Mouse (Mus musculus): ENCODE results near the gene Gltp.

Gene Gltp

DNA sequence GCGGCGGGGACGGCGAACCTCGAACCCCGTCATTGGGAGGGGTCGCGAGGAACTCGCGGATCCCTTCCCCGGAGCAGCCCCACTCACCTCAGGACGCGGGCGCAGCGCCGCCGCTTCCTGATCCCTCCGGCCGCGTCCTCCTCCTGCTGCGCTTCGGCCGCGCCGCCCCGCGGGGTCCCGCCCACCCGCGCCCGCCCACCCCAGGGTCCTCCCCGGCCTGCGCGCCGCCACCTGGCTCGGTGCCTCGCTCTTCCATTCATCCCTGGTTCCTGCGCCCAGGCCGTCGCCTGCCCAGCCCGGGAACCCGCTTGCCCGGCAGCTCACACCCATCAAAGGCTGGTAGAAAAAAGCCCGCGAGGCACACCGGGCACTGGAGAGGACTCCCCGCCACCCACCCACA lies 32.5 kb downstream of the Gltp start, which contains the start of gene Trpv4:
Gene Trpv4, minus strand, starts transcription at position 167 of the 400 bp plus-strand sequence.
- DNase-seq (ENCODE audit: low spot score), result no peak

DNA sequence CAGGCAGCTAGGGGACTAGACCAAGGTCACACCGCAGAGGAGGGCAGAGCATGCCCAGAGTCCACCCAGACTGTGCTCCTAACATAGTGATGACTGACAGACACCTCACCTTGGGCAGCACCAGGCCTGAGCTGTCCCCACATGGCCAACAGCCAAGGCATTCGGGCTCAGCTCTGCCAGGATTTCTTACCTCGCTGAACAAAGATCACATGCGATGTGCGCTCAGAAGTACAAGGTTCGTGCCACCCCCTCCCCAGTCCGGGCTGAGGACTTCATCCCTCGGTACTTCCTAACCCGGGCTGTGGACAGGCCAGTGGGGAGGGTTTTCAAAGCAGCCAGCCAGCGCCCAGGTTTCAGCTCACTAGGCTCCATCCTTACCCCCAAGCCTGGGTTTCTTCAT lies 33.4 kb downstream of the Gltp start:
- no peak for DNase-seq (ENCODE audit: low spot score)

DNA sequence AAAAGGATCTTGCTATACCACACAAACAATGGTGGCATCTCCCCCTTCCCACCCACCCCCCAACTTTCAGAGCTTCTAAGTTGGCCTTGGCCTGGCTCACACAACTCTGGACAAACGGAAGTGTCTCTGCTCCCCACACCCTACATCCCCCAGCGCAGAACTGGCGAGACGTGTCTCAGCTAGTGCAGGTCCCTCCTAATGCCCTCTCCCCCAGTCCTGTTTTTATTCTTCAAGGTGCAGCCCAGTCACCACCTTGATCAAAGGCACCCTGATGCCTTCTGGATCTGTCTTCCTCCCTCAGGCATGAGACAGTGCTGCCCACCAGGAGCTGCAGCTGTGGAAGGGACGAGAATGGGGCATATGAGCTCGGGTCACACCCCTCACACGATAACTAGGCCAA lies 34.5 kb downstream of the Gltp start:
- DNase-seq (ENCODE audit: low spot score), result no peak

DNA sequence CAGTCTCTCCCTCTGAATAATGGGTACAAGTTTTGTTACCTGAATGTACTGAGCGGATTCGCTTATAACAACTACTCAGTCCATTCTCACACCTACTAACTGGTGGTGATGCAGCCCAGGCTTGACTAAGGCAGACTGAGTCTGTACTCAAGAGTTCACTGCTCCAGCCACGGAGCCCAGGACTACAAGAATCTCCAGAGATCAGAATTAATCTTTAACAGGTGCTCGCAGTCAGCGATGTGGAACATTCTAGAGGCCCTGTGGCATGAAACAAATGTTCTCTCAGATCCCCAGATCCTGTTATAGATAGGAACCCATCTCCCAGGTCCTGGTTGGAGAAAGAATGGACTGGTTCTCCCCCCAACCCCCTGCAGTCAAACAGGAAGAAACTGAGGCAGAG lies 35.1 kb downstream of the Gltp start:
- no peak for DNase-seq (ENCODE audit: low spot score)

DNA sequence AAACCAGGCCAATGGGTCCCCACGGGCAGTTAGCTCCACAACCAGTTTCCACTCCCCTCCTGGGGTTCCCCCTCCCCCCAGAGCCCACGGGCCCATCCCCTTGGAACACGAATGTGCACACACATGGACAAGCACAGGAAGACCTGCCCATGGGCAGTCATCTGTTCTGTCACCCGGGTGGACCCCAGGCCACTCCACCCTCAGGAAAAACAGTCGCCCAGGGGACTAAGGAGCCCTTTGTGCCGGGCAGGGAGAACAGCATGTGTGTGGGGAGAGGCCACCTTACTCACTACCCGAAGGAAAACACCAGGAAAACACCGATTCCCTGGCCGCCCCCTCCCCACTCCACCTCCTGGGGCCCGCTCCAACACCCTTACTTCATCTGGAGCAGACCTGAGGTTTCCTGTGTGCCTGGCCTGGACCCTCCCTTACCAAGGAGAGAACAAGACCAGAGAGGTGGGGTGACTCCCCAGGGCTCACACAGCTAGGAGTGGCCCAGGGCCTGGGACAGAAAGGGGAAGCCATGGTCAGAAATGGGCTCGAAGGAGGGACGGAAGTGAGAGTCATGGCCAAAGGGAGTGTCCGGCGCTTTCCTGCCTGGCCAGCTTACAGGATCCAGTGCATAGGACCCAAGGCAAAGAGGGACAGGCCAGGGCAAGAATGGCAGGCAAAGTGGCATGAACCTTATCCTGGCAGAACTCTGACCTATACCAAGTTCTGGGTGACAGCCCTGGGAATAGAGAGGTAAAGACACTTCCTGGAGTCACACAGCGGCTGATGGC lies 36.9 kb downstream of the Gltp start:
- DNase-seq (ENCODE audit: low spot score), result no peak

DNA sequence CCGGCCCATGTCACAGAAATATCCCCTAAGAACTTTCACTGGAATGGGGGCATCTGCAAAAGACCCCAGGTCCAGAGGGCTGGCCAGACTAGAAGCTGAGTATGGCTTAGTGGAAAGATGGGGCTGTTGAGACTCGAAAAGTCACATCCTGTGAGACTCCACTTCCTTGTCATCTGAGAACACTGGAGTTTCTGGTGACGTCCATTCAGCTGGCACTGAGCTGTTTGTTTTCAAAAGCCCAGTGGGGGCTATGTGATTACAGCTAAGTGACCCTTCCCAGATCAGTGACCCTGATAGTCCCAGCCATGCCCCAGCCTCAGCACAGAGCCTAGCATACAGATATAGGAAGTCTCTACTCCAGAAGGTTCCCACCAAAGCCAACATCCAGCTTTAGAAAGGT lies 39.3 kb downstream of the Gltp start:
- DNase-seq (ENCODE audit: low spot score), result no peak

DNA sequence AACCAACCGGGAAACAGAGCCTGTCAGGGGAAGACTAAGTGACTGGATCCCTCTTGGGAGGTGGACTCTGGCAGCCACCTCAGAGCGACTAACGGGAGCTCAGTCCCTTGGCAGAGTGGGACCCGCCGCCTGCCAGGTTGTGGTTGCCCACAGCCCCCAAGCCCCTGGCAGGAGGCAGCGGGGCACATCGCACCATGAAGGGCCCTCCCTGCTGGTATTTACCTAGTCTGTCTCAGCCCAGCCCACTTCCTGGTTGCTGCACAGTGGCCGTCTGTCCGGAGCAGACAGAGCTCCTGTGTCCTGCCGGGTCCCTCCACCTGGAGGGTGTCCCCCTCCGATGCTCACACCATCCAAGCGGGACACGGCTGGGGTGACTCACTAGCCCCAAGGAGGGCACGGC lies 39.8 kb downstream of the Gltp start:
- no peak for DNase-seq (ENCODE audit: low spot score)

DNA sequence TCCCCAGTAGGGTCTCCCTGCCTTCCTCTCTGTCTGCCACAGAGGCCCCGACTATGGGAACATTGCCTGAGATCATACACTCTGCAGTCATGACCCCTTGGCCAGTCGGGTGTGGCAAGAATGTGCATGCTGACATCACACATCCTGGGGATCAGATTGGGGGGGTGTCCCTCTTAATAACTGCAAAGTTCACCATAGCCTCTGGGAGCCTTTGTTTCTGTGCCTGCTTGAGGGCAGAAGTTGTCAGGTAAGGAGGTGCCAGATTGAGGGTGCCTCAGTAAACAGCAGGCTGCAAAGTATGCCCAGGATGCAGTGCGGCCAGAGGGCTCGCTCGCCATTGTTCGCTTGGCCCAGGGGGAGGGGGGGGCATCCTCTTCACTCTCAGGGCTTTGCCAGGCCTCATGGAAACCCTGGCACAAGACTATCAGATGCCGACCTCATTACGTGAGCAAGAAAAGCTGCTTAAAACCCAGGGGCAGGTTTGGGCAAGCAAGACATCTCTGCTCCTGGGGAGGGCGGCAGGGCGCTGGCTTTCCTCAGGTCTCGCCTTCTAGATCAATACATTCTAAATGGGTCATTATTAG lies 42.0 kb downstream of the Gltp start:
- no peak for DNase-seq (ENCODE audit: low spot score)

DNA sequence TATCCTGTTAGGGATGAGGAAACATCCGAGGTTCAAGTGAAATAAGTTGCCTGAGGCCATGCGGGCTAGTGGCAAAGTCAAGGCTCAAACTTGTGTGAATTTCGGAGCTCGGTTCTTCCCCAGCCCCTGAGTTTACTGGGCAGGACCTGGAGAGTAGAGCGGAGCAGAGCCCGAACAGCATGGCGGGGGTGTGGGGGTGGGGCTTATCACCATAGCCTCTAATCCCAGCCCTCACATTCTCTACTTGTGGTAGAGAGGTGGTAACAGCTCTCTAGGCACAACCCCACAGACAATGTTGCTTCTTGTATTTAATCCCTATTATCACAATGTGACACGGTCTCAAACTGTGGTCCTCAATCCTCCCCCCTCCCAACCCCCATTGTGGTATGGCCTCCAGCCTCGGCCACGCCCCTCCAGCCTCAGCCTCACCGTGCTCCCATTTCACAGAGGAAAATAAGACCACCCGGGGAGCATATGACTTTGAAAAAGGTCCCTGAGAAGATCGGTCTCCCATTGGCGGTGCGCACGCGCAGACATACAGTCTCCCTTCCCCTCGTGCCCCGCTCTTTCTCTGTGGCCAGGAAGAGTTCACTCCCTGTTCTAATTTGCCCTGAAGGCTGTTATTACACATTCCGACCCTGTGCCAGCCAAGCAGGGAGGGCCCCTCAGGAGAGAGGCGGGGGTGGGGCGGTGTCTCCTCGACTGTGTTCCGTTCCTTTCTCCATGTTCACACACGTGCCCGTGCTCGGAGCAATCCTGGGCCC lies 43.4 kb downstream of the Gltp start:
- no peak for DNase-seq (ENCODE audit: low spot score)

DNA sequence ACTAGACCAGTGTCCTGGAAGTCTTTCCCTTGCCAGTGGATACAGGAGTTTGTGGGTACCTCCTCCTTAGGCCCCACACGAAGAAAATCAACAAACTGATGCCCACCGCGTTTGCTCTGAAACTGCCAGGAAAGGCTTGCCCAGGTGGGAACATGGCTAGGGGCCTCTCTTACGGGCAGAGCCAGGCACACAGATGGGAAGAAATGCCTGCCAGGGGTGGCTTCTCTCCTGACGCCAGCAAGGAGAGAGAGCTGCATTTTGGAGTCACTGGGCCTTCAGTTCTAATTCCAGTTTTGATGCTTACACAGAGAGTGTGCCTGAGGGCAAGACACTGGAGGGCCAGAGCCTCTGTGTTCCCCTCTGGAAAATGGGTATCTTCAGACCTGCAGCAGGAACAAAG lies 44.9 kb downstream of the Gltp start:
- no peak for DNase-seq (ENCODE audit: low spot score)

DNA sequence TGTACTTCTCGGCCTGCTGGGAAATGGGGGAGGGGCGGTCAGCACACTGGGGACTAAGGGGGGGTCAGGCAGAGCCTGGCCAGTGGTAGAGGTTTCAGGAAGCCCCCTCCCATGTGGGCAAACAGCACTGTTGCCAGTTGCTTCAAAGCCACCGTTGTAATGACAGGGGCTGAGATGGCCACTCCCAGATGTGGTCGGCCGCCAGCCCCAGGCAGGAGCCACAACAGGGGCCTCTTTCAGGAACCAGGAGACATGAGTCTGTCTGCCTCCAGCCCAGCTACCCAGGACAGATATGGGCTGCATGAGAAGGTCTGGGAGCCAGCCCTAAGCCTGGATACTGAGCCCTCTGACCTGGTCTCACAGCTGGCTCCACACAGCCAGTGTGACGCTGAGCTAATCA lies 45.9 kb downstream of the Gltp start:
- no peak for DNase-seq (ENCODE audit: low spot score)

DNA sequence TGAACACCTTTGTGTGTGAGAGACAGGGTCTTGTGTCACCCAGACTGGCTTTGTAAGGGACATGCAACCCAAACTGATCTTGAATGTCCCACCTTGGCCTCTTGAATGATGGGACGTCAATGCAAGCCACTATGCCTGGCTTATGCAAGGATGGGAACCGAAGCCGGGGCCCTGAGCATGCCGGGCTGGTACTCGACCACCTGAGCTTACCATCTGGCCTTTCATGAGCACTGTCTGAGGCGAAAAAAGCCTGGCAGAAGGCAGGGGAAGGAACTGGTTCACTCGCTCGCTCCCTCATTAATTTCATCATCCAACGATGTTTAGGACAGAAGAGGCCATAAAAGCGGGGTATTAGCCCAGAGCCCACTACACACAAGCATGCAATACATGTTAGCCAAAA lies 50.0 kb downstream of the Gltp start:
- no peak for DNase-seq (ENCODE audit: low spot score)

DNA sequence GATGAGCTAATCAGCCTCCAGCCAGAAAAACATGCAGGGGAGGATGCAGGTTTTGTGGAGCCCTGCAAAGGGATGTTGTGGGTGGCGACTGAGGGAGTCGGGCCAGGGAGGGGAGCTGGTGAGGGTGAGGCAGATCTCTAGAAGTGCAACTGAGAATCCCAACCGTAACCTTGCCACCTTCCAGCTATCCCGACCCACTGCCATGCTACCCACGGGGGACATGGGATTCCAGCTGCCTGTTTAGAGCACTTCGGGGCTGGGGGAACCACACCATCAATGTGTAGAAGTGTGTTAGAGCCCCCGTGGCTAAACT lies 51.2 kb downstream of the Gltp start:
- DNase-seq (ENCODE audit: low spot score), result no peak

DNA sequence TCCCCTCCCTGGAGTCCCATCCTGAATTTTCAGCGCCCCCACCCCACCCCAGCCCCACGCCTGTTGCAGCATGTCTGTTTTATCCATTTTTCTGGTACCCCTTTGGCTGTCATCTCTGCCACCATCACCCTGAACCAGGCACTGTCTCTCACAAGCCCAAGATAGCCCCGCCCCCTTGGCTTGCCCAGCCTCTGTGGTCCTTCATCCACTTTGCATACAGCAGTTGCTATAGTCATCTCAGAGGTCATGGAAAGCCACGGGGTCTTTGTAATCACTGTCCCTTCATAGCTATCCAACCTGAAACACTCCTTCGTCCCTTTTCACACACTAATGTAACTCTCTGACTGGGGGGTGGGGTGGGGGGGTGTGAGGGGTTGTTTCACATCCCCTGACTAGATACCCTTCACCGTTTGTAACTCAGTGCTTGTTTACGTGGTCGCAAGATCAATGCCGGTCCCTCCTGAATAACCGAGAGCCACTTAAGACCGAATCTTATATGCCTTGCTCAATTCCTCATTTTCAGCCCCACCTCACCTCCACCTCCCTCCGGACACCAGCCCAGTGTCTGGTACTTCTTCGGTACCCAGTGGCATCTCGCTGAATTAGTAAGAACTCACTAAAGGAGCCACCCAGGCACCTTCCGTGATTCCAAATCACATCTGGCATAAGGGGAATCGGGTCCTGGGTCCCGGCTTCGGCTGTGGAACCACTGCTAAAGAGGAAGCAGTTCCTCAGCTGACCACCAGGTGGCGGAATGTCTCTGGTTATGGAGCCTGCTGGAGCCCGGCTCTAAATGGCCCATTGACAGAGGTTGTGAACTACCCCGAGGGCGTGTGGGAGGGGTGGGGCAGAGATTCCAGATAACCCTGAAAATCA lies 51.8 kb downstream of the Gltp start:
- DNase-seq (ENCODE audit: low spot score), result peak; percentile 89

DNA sequence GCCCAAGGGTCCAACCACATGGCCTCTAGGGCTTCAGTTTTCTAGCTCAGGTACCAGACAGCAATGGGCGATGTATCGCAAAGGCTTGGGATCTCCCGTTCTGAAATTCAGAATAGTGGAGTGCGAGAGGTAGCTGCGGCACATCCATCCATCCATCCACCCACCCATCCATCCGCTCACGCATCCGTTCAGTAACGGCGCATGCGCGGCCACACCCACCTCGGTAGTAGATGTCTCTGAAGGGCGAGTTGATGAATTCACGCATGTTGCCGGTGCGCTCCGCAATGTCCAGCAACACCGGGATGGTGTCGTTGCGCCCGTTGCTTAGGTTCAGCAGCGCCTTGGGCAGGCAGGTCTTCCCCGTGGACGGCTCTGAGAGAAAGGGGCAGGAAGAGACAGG lies 54.7 kb downstream of the Gltp start:
- DNase-seq (ENCODE audit: low spot score), result no peak

DNA sequence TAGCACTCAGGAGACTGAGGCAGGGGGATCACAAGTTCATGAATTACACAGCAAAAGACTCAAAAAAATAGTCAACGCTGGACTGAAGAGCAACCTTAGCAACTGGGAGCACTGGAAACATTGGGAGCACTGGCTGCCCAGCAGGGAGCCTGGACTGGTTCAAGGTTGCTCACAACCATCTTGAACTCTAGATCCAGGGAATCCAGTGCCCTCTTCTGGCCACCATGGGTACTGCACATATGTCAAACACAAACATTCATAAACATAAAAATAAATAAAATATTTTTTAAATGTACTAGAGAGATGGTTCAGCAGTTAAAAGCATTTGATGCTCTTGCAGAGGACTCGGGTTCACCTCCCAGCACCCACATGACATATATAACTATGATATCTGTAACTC lies 59.4 kb downstream of the Gltp start:
- no peak for DNase-seq (ENCODE audit: low spot score)

DNA sequence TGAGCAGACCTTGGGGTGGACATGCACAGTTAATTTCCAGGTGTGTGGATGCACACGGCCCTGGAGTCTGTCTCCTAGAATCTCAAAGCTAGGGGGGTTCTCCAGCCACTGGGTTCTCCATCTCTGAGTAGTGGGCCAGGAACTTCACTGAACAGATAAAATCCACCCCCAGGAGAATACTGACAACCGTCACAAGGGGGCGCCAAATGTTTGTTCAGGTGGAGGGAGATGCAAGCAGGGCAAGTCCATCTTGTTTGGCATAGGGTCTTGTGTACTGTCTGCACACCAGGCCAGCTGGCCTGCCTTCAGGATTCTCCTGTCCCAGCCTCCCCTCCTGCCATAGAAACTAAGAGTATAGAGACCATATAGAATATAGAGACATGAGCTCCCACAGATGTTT lies 65.2 kb downstream of the Gltp start:
- DNase-seq (ENCODE audit: low spot score), result peak; percentile 25

DNA sequence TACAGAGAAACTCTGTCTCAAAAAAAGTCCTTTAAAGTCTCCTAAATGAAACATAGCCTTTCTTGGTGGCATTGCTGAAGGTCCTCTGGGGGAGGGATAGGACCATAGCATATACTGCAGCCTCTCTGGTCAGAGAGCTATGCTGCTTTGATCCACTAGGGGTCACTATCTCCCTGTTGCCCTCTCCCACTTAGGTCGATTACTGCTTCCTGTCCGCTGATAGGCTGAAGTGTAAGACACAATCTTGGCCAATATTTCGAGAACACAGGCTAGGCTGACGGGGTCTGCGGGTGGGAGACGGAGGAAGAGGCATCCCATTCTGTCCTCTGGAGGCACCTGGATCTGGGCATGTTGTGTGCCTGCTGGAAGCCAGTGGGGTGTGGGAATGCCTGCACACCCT lies 70.5 kb downstream of the Gltp start:
- no peak for DNase-seq (ENCODE audit: low spot score)

Data from ovary, postnatal 10 days (tissue).